Mouse (Mus musculus) small intestine, adult 2 months (tissue): ENCODE measurements around the gene Ssxb3.
"Not testable (repeated sequence)": the region's sequence is repeated elsewhere in the genome, so short reads cannot be mapped to it uniquely, and the experiment has no call there.

Experiments used
- CTCF ChIP-seq: fragments of 200-500 bp; IDR thresholded peaks from 2 replicates; pipeline ENCODE4 v1.5.1; 2012; ENCODE audit warnings: low read depth, mild to moderate bottlenecking, control low read depth, inconsistent platforms, low read length, moderate library complexity, mixed read lengths; ENCODE audit not compliant: insufficient replicate concordance, insufficient read length; ENCODE audit errors: extremely low read depth
- POLR2A ChIP-seq: fragments of 200-500 bp; IDR thresholded peaks from 2 replicates; pipeline ENCODE4 v1.6.1; 2012; ENCODE audit warnings: low read depth, mild to moderate bottlenecking, control low read depth, inconsistent platforms, low read length, moderate library complexity

- TF ChIP-seq CTCF, POLR2A: not testable (repeated sequence)
Measured at GRCm38 (mm10) chrX:8548155-8548554, 43.5 kb downstream of the Ssxb3 start, which contains the start of gene Ssxb6.
